Mouse (Mus musculus) ovary, postnatal 14 days (tissue): ENCODE results near the gene Slc35a3.
"Not testable (repeated sequence)": the region's sequence is repeated elsewhere in the genome, so short reads cannot be mapped to it uniquely, and the experiment has no call there.

Source experiments
- DNase-seq: peaks from one replicate; pipeline ENCODE4 v3.0.0; 2022; ENCODE audit warnings: low spot score

The Slc35a3 gene

GRCm38 (mm10) chr3:116698786-116699185 lies 13.8 kb downstream of the Slc35a3 start:
- DNase-seq, result no peak

- DNase-seq, result no peak
Measured at GRCm38 (mm10) chr3:116695666-116695985, 17.0 kb downstream of the Slc35a3 start.

- no peak for DNase-seq
Measured at GRCm38 (mm10) chr3:116694955-116695665, 17.5 kb downstream of the Slc35a3 start.

GRCm38 (mm10) chr3:116694312-116694711 lies 18.3 kb downstream of the Slc35a3 start:
- no peak for DNase-seq

- no peak for DNase-seq
Measured at GRCm38 (mm10) chr3:116681160-116681559, 31.5 kb downstream of the Slc35a3 start, which contains the start of gene Gm43191. Gene Gm43191, minus strand, starts transcription at chr3:116681260.

GRCm38 (mm10) chr3:116664281-116664680 lies 48.4 kb downstream of the Slc35a3 start:
- not testable (repeated sequence) for DNase-seq

GRCm38 (mm10) chr3:116662463-116662863 lies 50.2 kb downstream of the Slc35a3 start, which contains the start of gene Mfsd14a:
Gene Mfsd14a, minus strand, starts transcription at chr3:116662677.
- DNase-seq, result peak; percentile 99

GRCm38 (mm10) chr3:116661870-116662414 lies 50.7 kb downstream of the Slc35a3 start:
- DNase-seq, result peak; percentile 26

- DNase-seq, result no peak
Measured at GRCm38 (mm10) chr3:116661288-116661869, 51.3 kb downstream of the Slc35a3 start.

- no peak for DNase-seq
Measured at GRCm38 (mm10) chr3:116659856-116660430, 52.7 kb downstream of the Slc35a3 start.

GRCm38 (mm10) chr3:116658928-116659565 lies 53.6 kb downstream of the Slc35a3 start:
- DNase-seq, result no peak

GRCm38 (mm10) chr3:116656184-116656965 lies 56.3 kb downstream of the Slc35a3 start:
- DNase-seq, result no peak

- DNase-seq, result not testable (repeated sequence)
Measured at GRCm38 (mm10) chr3:116654051-116654450, 58.6 kb downstream of the Slc35a3 start.

- DNase-seq, result no peak
Measured at GRCm38 (mm10) chr3:116653278-116653945, 59.2 kb downstream of the Slc35a3 start.

- DNase-seq, result no peak
Measured at GRCm38 (mm10) chr3:116652033-116652446, 60.6 kb downstream of the Slc35a3 start.

- no peak for DNase-seq
Measured at GRCm38 (mm10) chr3:116650698-116651097, 61.9 kb downstream of the Slc35a3 start.

GRCm38 (mm10) chr3:116648805-116649204 lies 63.8 kb downstream of the Slc35a3 start:
- DNase-seq, result no peak

GRCm38 (mm10) chr3:116646387-116646786 lies 66.2 kb downstream of the Slc35a3 start:
- DNase-seq, result no peak

- DNase-seq, result no peak
Measured at GRCm38 (mm10) chr3:116642373-116642772, 70.3 kb downstream of the Slc35a3 start.

- no peak for DNase-seq
Measured at GRCm38 (mm10) chr3:116641811-116642371, 70.7 kb downstream of the Slc35a3 start.

GRCm38 (mm10) chr3:116640024-116640423 lies 72.6 kb downstream of the Slc35a3 start:
- DNase-seq, result no peak
